Mouse (Mus musculus): ENCODE results near the gene Gm11549. TPM values are rescaled to one million over a fixed set of nuclear protein-coding genes. Genes with fewer than 3 reads are reported as not detected.
A peak's percentile ranks its signal among the peaks of the same experiment; 100 is the strongest.

The Gm11549 gene
- polyA plus RNA-seq, 1 experiment from 2014 or later = not detected

DNA sequence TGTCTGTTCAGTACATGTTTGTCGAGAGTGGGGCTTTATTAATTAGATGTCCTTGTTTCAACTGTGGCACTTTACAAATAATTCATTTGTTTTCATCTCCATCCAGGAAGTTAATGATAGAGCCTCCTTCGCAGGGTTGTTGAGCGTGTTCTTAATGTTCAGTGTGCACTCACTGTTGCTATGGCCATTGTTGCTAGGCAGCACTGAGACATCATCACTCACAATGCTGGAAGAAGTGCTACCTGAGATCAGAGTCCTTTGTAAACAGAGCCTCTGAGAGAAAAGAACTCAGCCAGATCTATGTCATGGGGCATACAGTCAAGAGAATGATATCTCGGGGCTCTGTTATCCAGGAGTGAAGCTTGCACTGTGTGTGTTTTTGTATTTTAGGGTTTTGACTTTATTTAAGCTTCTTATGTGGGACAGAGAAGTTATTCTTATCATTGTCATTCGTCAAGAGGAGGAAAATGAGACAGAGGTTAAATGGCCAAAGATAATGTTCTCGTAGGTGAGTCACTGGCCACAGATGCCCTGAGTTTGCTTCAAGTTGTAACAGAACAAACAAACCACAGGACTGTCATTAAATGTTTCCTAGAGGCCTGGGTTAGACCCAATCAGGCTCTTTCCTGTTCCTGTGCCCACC lies 27.9 kb downstream of the Gm11549 start:
- no peak overlapping the region for H3K4me2 ChIP-seq
- no peak for DNase-seq
- H3K36me3 ChIP-seq = no peaks in the 10 kb centered on the region
- H3K9ac ChIP-seq = no peak overlapping the region
- H3K4me3 ChIP-seq (replicated peaks) = no peak overlapping the region
- H3K4me1 ChIP-seq (replicated peaks) = peaks cover 13% of the 10 kb centered on the region
- no peak overlapping the region for H3K27ac ChIP-seq
- H3K27me3 ChIP-seq = no peaks in the 10 kb centered on the region
- H3K9me3 ChIP-seq (replicated peaks) = no peaks in the 10 kb centered on the region
- WGBS (ENCODE audit: insufficient replicate concordance) = 52% methylated on average over 6 of the region's 6 CpGs
- no peak for ATAC-seq (ENCODE audit: low read depth)

DNA sequence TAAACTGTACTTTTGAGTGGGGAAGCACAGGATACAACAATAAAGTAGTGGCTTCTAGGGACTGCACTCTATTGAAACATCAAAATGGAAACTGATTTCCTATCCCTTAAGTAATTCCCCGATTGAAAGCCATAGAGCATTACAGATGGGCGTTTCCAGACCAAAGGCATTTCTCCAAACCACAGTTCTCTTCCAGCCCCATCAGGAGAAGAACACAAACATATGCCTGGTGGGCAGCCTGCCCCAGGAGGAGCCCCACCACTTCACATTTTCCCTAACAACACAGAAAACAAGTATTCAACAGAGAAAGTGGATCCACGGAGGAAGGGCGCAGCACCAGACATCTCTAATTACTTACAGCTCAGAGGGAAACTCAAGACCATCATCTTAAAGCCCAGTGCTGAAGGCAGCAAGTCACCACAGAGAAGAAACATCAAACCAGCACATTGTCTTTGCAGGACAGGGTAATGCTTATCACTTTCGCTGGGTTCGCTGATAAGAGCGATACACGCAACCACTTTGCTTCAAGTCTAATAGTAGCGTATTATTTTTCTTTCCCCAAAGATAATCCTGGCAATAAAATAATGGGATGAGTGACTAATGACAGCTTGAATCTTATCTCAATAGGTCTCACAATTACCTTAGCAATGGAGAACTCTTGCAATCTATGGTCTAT lies 28.8 kb downstream of the Gm11549 start:
- 41% methylated on average over 9 of the region's 9 CpGs for WGBS (ENCODE audit: insufficient replicate concordance)
- no peak overlapping the region for H3K27ac ChIP-seq
- DNase-seq = no peak
- ATAC-seq (ENCODE audit: low read depth) = no peak
- H3K27me3 ChIP-seq = no peaks in the 10 kb centered on the region
- no peaks in the 10 kb centered on the region for H3K9me3 ChIP-seq (replicated peaks)
- H3K4me2 ChIP-seq = no peak overlapping the region
- no peak overlapping the region for H3K4me3 ChIP-seq (replicated peaks)
- no peaks in the 10 kb centered on the region for H3K36me3 ChIP-seq
- no peak overlapping the region for H3K9ac ChIP-seq
- H3K4me1 ChIP-seq (replicated peaks) = peaks cover 13% of the 10 kb centered on the region

DNA sequence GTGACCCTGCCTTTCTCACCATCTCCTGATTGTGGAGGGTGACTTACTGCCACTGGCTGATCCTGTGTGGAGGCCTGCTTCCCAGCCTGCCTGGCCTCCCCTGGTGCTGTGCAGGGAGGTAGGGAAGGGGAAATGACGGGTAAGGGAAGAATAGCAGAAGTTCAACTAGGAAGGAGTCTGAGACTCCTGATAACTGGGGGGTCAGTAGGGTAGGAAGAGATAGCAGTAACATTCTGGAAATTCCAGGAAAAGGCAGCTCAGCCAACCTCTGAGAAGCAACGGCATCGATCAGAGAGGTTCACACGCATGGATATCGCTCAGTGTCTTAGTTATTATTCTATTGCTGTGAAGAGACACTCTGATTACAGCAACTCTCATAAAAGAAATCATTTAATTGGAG lies 30.1 kb downstream of the Gm11549 start:
- ATAC-seq (ENCODE audit: low read depth) (no peak), DNase-seq (no peak)
- peaks cover 13% of the 10 kb centered on the region for H3K4me1 ChIP-seq (replicated peaks)
- H3K27me3 ChIP-seq = no peaks in the 10 kb centered on the region
- H3K4me3 ChIP-seq (replicated peaks) = no peak overlapping the region
- H3K9me3 ChIP-seq (replicated peaks) = no peaks in the 10 kb centered on the region
- H3K27ac ChIP-seq = no peak overlapping the region
- no peak overlapping the region for H3K4me2 ChIP-seq
- 32% methylated on average over 5 of the region's 5 CpGs for WGBS (ENCODE audit: insufficient replicate concordance)
- no peaks in the 10 kb centered on the region for H3K36me3 ChIP-seq
- no peak overlapping the region for H3K9ac ChIP-seq

GRCm38 (mm10) chr3:36489590-36489910 lies 32.1 kb downstream of the Gm11549 start:
- DNase-seq (no peak), ATAC-seq (ENCODE audit: low read depth) (no peak)
- Histone ChIP-seq H3K27ac (no peak overlapping the region), H3K4me1 (replicated peaks) (peaks cover 13% of the 10 kb centered on the region), H3K4me3 (replicated peaks) (no peak overlapping the region), H3K27me3 (no peaks in the 10 kb centered on the region), H3K9ac (no peak overlapping the region), H3K9me3 (replicated peaks) (no peaks in the 10 kb centered on the region), H3K36me3 (no peaks in the 10 kb centered on the region), H3K4me2 (no peak overlapping the region)
- 76% methylated on average over 1 of the region's 1 CpGs for WGBS (ENCODE audit: insufficient replicate concordance)

DNA sequence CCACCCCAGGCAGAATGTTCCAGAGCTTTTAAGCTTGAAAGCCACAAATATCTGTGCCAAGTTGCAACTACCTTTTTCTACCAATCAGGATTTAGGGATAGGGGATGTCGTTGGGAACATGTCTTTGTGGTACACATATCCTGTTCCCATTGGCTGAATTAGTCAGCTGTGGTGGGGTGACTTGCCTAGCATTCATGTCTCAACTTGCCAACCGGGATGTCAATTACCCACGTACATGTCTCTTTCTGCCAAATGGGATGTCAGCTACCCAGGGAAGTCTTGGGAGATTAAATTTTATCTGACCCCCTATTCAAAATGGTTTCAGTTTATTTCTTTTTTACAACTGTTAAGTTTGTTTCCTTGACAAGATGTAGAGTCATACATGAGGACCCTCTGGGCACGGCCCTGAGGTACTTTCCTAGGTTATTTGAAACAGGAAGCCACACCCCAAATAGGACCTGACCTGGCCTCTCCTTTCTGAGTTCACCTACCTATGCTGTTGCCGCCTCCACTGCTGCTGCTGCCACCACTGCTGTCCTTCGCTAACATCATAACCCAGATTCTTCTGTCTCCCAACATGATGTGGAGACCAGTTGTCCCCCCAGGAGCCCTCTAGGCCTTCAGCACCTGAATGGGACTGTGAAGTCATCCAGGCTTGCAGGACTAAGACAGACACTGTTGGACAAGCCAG lies 32.6 kb downstream of the Gm11549 start:
- H3K27me3 ChIP-seq = no peaks in the 10 kb centered on the region
- ATAC-seq (ENCODE audit: low read depth) = no peak
- WGBS (ENCODE audit: insufficient replicate concordance) = 58% methylated on average over 6 of the region's 6 CpGs

DNA sequence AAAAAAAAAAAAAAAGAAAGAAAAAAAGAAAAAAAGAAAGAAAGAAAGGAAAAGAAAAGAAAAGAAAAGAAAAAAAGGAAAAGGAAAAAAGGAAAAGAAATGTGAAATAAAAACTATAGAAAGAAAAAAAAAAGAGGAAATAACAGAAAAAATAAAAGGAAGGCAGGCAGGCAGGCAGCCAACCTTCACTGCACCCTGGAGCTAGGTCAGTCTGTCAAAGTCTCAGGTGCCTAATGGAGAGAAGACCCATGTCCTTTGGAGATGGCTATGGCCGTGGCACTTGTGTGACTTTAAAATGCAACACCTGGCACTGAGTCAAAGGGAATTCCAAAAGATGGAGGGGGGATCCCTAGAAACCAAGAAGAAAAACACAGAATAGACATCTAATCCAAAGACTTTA lies 33.2 kb downstream of the Gm11549 start:
- WGBS (ENCODE audit: insufficient replicate concordance) = 60% methylated on average over 1 of the region's 1 CpGs
- H3K9ac ChIP-seq = no peak overlapping the region
- no peak overlapping the region for H3K27ac ChIP-seq
- H3K4me3 ChIP-seq (replicated peaks) = no peak overlapping the region
- H3K4me2 ChIP-seq = no peak overlapping the region
- H3K9me3 ChIP-seq (replicated peaks) = no peaks in the 10 kb centered on the region
- DNase-seq (no peak), ATAC-seq (ENCODE audit: low read depth) (no peak)
- H3K36me3 ChIP-seq = no peaks in the 10 kb centered on the region
- peaks cover 13% of the 10 kb centered on the region for H3K4me1 ChIP-seq (replicated peaks)
- no peaks in the 10 kb centered on the region for H3K27me3 ChIP-seq

More for the DNA sequence above, 32.6 kb downstream of the Gm11549 start:
- H3K36me3 ChIP-seq = no peaks in the 10 kb centered on the region
- H3K9ac ChIP-seq = no peak overlapping the region
- no peak overlapping the region for H3K27ac ChIP-seq
- no peak for DNase-seq
- no peaks in the 10 kb centered on the region for H3K9me3 ChIP-seq (replicated peaks)
- no peak overlapping the region for H3K4me3 ChIP-seq (replicated peaks)
- H3K4me1 ChIP-seq (replicated peaks) = peaks cover 13% of the 10 kb centered on the region
- no peak overlapping the region for H3K4me2 ChIP-seq

GRCm38 (mm10) chr3:36486881-36487280 lies 34.7 kb downstream of the Gm11549 start:
- H3K27me3 ChIP-seq = no peaks in the 10 kb centered on the region
- DNase-seq (no peak), ATAC-seq (ENCODE audit: low read depth) (no peak)
- no peak overlapping the region for H3K4me3 ChIP-seq (replicated peaks)
- WGBS (ENCODE audit: insufficient replicate concordance) = 62% methylated on average over 6 of the region's 6 CpGs
- no peak overlapping the region for H3K9ac ChIP-seq
- H3K4me2 ChIP-seq = no peak overlapping the region
- H3K9me3 ChIP-seq (replicated peaks) = no peaks in the 10 kb centered on the region
- no peaks in the 10 kb centered on the region for H3K36me3 ChIP-seq
- no peak overlapping the region for H3K27ac ChIP-seq
- 0 out of 2 replicates have a peak, but pooled peaks cover 7% of the 10 kb centered on the region for H3K4me1 ChIP-seq (replicated peaks)

DNA sequence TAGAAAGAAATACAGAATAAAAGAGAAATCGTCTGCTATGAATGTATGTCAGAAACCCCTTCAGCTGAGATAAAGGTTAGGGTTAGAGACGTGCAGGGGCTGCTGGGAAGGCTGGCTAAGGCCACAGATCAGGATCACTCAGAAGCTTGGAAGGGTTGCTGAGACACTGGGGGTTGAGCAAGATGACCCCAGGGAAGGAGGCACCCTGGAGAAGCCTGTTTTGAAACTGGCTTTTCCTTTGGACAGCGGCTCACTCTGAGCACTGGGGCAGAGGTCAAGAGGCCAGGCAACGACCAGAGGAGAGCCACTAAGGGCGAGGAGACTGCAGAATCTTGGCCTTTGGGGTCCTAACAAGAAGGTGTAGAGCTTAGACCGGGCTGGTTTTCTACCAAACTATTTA lies 35.4 kb downstream of the Gm11549 start:
- DNase-seq (no peak), ATAC-seq (ENCODE audit: low read depth) (no peak)
- 0 out of 2 replicates have a peak, but pooled peaks cover 6% of the 10 kb centered on the region for H3K4me1 ChIP-seq (replicated peaks)
- no peaks in the 10 kb centered on the region for H3K27me3 ChIP-seq
- WGBS (ENCODE audit: insufficient replicate concordance) = 44% methylated on average over 6 of the region's 6 CpGs
- H3K27ac ChIP-seq = no peak overlapping the region
- no peak overlapping the region for H3K9ac ChIP-seq
- no peaks in the 10 kb centered on the region for H3K9me3 ChIP-seq (replicated peaks)
- H3K36me3 ChIP-seq = no peaks in the 10 kb centered on the region
- H3K4me3 ChIP-seq (replicated peaks) = no peak overlapping the region
- H3K4me2 ChIP-seq = no peak overlapping the region

- no peaks in the 10 kb centered on the region for H3K27me3 ChIP-seq
- no peak overlapping the region for H3K4me3 ChIP-seq (replicated peaks)
- ATAC-seq (ENCODE audit: low read depth) = no peak
- no peak overlapping the region for H3K4me2 ChIP-seq
- no peak overlapping the region for H3K27ac ChIP-seq
- DNase-seq = no peak
- 0 out of 2 replicates have a peak, but pooled peaks cover 6% of the 10 kb centered on the region for H3K4me1 ChIP-seq (replicated peaks)
- H3K9ac ChIP-seq = no peak overlapping the region
- H3K36me3 ChIP-seq = no peaks in the 10 kb centered on the region
- H3K9me3 ChIP-seq (replicated peaks) = no peaks in the 10 kb centered on the region
- WGBS (ENCODE audit: insufficient replicate concordance) = 75% methylated on average over 4 of the region's 4 CpGs
Measured at GRCm38 (mm10) chr3:36484292-36484691, 37.3 kb downstream of the Gm11549 start.

DNA sequence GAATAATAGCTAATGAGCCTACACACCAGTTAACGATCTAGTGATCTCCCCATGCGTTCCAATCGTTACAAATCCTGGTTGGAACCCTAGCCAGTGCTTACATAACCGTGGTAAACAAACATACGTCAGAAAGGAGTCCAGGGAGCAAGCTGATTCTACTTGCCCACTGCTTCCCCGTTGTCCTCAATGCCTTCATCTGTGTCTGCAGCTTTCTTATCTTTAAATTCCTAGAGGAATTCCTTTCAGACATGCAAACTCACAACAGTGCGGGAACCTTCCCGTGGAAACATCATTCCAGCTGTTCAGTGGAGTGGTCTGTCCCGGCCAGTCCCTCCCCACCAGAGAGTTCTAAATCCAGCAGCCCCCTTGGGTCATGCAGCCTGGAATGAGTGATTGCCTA lies 38.7 kb downstream of the Gm11549 start:
- Histone ChIP-seq H3K4me2 (peak overlapping the region; percentile 13; the same call in 1 of the 2 replicates), H3K27ac (no peak overlapping the region), H3K9ac (no peak overlapping the region), H3K27me3 (no peaks in the 10 kb centered on the region), H3K9me3 (replicated peaks) (no peaks in the 10 kb centered on the region), H3K4me3 (replicated peaks) (no peak overlapping the region), H3K4me1 (replicated peaks) (0 out of 2 replicates have a peak, but pooled peaks cover 6% of the 10 kb centered on the region), H3K36me3 (no peaks in the 10 kb centered on the region)
- WGBS (ENCODE audit: insufficient replicate concordance) = 57% methylated on average over 9 of the region's 9 CpGs
- ATAC-seq (ENCODE audit: low read depth) = no peak
- no peak for DNase-seq

- H3K9me3 ChIP-seq (replicated peaks) = no peaks in the 10 kb centered on the region
- DNase-seq (no peak), ATAC-seq (ENCODE audit: low read depth) (no peak)
- WGBS (ENCODE audit: insufficient replicate concordance) = 28% methylated on average over 11 of the region's 11 CpGs
- no peak overlapping the region for H3K9ac ChIP-seq
- no peak overlapping the region for H3K4me3 ChIP-seq (replicated peaks)
- H3K27ac ChIP-seq = no peak overlapping the region
- H3K36me3 ChIP-seq = no peaks in the 10 kb centered on the region
- H3K4me2 ChIP-seq = no peak overlapping the region
- 0 out of 2 replicates have a peak, but pooled peaks cover 7% of the 10 kb centered on the region for H3K4me1 ChIP-seq (replicated peaks)
- H3K27me3 ChIP-seq = no peaks in the 10 kb centered on the region
Measured at GRCm38 (mm10) chr3:36481776-36482193, 39.8 kb downstream of the Gm11549 start.
